Mouse (Mus musculus) forebrain, postnatal 0 days (tissue): ENCODE data around the gene Hdc. TPM values are rescaled to one million over a fixed set of nuclear protein-coding genes. Genes with fewer than 3 reads are reported as not detected.

Experiments used
- ATAC-seq: fragments of 200-750 bp; cut with Nextera tagmentation; 2 replicates; pipeline ENCODE4 v1.8.0; 2017; ENCODE audit warnings: mild to moderate bottlenecking, moderate library complexity
- DNase-seq: peaks from one replicate; pipeline ENCODE4 v3.0.0-alpha.2; 2015
- H3K27ac ChIP-seq: fragments of 300-500 bp; sonication (generic); 2 replicates; pipeline ENCODE4 v1.5.1; 2014; ENCODE audit warnings: low read depth, mild to moderate bottlenecking, antibody characterized with exemption, low read length, moderate library complexity, mixed read lengths
- H3K27me3 ChIP-seq: fragments of 300-500 bp; sonication (generic); 2 replicates; pipeline ENCODE4 v1.6.1; 2014; ENCODE audit warnings: mild to moderate bottlenecking, low read length, mixed read lengths; ENCODE audit not compliant: insufficient read depth
- H3K36me3 ChIP-seq: fragments of 300-500 bp; sonication (generic); 2 replicates; pipeline ENCODE4 v1.6.1; 2014; ENCODE audit warnings: mild to moderate bottlenecking, moderate library complexity; ENCODE audit not compliant: insufficient read depth
- H3K4me1 ChIP-seq: fragments of 300-500 bp; sonication (generic); 2 replicates; pipeline ENCODE4 v1.6.1; 2014; ENCODE audit warnings: antibody characterized with exemption; ENCODE audit not compliant: insufficient read depth
- H3K4me2 ChIP-seq: fragments of 300-500 bp; sonication (generic); 2 replicates; pipeline ENCODE4 v1.6.1; 2014; ENCODE audit warnings: low read depth, mild to moderate bottlenecking, moderate library complexity
- H3K4me3 ChIP-seq: fragments of 300-500 bp; sonication (generic); 2 replicates; pipeline ENCODE4 v1.5.1; 2014; ENCODE audit warnings: low read depth, low read length, mixed read lengths
- H3K9ac ChIP-seq: fragments of 300-500 bp; sonication (generic); 2 replicates; pipeline ENCODE4 v1.6.1; 2014; ENCODE audit warnings: mild to moderate bottlenecking
- H3K9me3 ChIP-seq: fragments of 300-500 bp; sonication (generic); 2 replicates; pipeline ENCODE4 v1.6.1; 2016; ENCODE audit warnings: low read length
- CTCF ChIP-seq: sonication (generic); IDR thresholded peaks from 2 replicates; pipeline ENCODE4 v1.5.1; 2016; ENCODE audit warnings: antibody characterized with exemption, control low read depth, low read depth
- WGBS: fragments of 180-500 bp; shearing (Covaris S2); extraction: QIAGEN DNeasy Blood & Tissue Kit; methylation state at CpG from one replicate; pipeline ENCODE4 v1.1.7; 2014; 5-methylcytosine and 5-hydroxymethylcytosine counted together
- polyA plus RNA-seq: library from polyadenylated mRNA; unstranded; fragments of >200 nt; fragmentation: Nextera tagmentation; extraction: Ambion mirVana; gene quantifications from 2 replicates; pipeline ENCODE4 v1.2.1, GENCODE M21; 2015
- total RNA-seq: library from RNA; depleted of rRNA; stranded (reverse); fragments of >200 nt; gene quantifications from 2 replicates; pipeline ENCODE4 v1.2.3, GENCODE M21; 2014

Hdc gene
- total and polyA plus RNA-seq, 2 experiments from 2014 or later = 5.7 to 7.9 TPM

GRCm38 (mm10) chr2:126572747-126573146 lies 46.4 kb downstream of the Hdc start:
- Histone ChIP-seq H3K4me1 (no peaks in the 10 kb centered on the region), H3K27me3 (no peaks in the 10 kb centered on the region), H3K4me2 (no peak overlapping the region), H3K27ac (no peak overlapping the region), H3K9me3 (no peaks in the 10 kb centered on the region), H3K36me3 (no peaks in the 10 kb centered on the region; the same call in 1 of the 2 replicates), H3K4me3 (no peak overlapping the region), H3K9ac (no peak overlapping the region)
- WGBS = 81% methylated on average over 4 of the region's 4 CpGs
- TF ChIP-seq CTCF = no peak
- ATAC-seq (no peak), DNase-seq (no peak)

- Histone ChIP-seq H3K27me3 (no peaks in the 10 kb centered on the region), H3K4me1 (no peaks in the 10 kb centered on the region), H3K4me2 (no peak overlapping the region), H3K4me3 (no peak overlapping the region), H3K9ac (no peak overlapping the region), H3K27ac (no peak overlapping the region), H3K36me3 (no peaks in the 10 kb centered on the region; the same call in 1 of the 2 replicates), H3K9me3 (no peaks in the 10 kb centered on the region)
- DNase-seq (no peak), ATAC-seq (no peak)
- TF ChIP-seq CTCF = no peak
- 88% methylated on average over 1 of the region's 1 CpGs for WGBS
Measured at GRCm38 (mm10) chr2:126572163-126572562, 46.9 kb downstream of the Hdc start.

- Histone ChIP-seq H3K9ac (no peak overlapping the region), H3K4me1 (0 out of 2 replicates have a peak, but pooled peaks cover 8% of the 10 kb centered on the region), H3K9me3 (no peaks in the 10 kb centered on the region), H3K27me3 (no peaks in the 10 kb centered on the region), H3K36me3 (no peaks in the 10 kb centered on the region), H3K27ac (no peak overlapping the region), H3K4me2 (no peak overlapping the region), H3K4me3 (no peak overlapping the region)
- DNase-seq (peak; percentile 68), ATAC-seq (peak; percentile 74; the same call in 1 of the 2 replicates)
- TF ChIP-seq CTCF = no peak
- 43% methylated on average over 17 of the region's 17 CpGs for WGBS
Measured at GRCm38 (mm10) chr2:126563411-126564105, 55.5 kb downstream of the Hdc start.

GRCm38 (mm10) chr2:126560094-126560493 lies 59.0 kb downstream of the Hdc start:
- no peaks in the 10 kb centered on the region for H3K9me3 ChIP-seq
- no peak for TF ChIP-seq CTCF
- H3K4me2 ChIP-seq = no peak overlapping the region
- H3K9ac ChIP-seq = no peak overlapping the region
- no peak overlapping the region for H3K27ac ChIP-seq
- 100% methylated on average over 1 of the region's 1 CpGs for WGBS
- no peak overlapping the region for H3K4me3 ChIP-seq
- H3K4me1 ChIP-seq = 0 out of 2 replicates have a peak, but pooled peaks cover 8% of the 10 kb centered on the region
- ATAC-seq (no peak), DNase-seq (no peak)
- H3K36me3 ChIP-seq = no peaks in the 10 kb centered on the region
- H3K27me3 ChIP-seq = no peaks in the 10 kb centered on the region

GRCm38 (mm10) chr2:126555533-126555932 lies 63.6 kb downstream of the Hdc start:
- no peak for ATAC-seq

GRCm38 (mm10) chr2:126553291-126553639 lies 65.8 kb downstream of the Hdc start:
- no peak for TF ChIP-seq CTCF
- no peaks in the 10 kb centered on the region for H3K36me3 ChIP-seq
- no peaks in the 10 kb centered on the region for H3K9me3 ChIP-seq
- DNase-seq = peak; percentile 39
- peaks cover 23% of the 10 kb centered on the region for H3K27me3 ChIP-seq
- peak; percentile 72 for ATAC-seq
- H3K4me2 ChIP-seq = peak overlapping the region; percentile 98
- peak overlapping the region; percentile 61 for H3K4me3 ChIP-seq
- H3K27ac ChIP-seq = no peak overlapping the region
- H3K4me1 ChIP-seq = 0 out of 2 replicates have a peak, but pooled peaks cover 3% of the 10 kb centered on the region
- 2% methylated on average over 26 of the region's 26 CpGs for WGBS
- peak overlapping the region; percentile 64 for H3K9ac ChIP-seq

More at GRCm38 (mm10) chr2:126555533-126555932, 63.6 kb downstream of the Hdc start:
- Histone ChIP-seq H3K9me3 (no peaks in the 10 kb centered on the region), H3K27me3 (peaks cover 23% of the 10 kb centered on the region), H3K36me3 (no peaks in the 10 kb centered on the region), H3K4me1 (0 out of 2 replicates have a peak, but pooled peaks cover 3% of the 10 kb centered on the region), H3K4me3 (no peak overlapping the region), H3K27ac (no peak overlapping the region), H3K4me2 (no peak overlapping the region), H3K9ac (no peak overlapping the region)
- DNase-seq = no peak
- WGBS = 85% methylated on average over 5 of the region's 5 CpGs
- TF ChIP-seq CTCF = no peak
